Mouse (Mus musculus): ENCODE data around the gene Igfbpl1. TPM values are rescaled to one million over a fixed set of nuclear protein-coding genes. Genes with fewer than 3 reads are reported as not detected.

The Igfbpl1 gene
- 76.8 and 90.4 TPM in 2 replicates for polyA plus RNA-seq (2014; fragmentation: Nextera tagmentation; extraction: Ambion mirVana)

- H3K27me3 ChIP-seq (ENCODE audit: control insufficient read depth, insufficient read depth, low read length) = peaks cover 38% of the 10 kb centered on the region
- ATAC-seq (ENCODE audit: insufficient read depth, low FRiP score, low TSS enrichment) (no peak; the same call in 1 of the 2 replicates), DNase-seq (ENCODE audit: low spot score) (peak; percentile 77)
- WGBS = under 1% methylated on average over 91 of the region's 91 CpGs
- H3K4me3 ChIP-seq (ENCODE audit: low read depth, low read length) = peak within 1 kb of the TSS; percentile 57
- H3K9ac ChIP-seq (ENCODE audit: low read length) = peak within 1 kb of the TSS; percentile 79
- no peaks in the 10 kb centered on the region for H3K36me3 ChIP-seq (ENCODE audit: control insufficient read depth, insufficient read depth, low read length)
- peak within 1 kb of the TSS; percentile 86 for H3K27ac ChIP-seq (ENCODE audit: low read depth, low read length)
- peaks cover 23% of the 10 kb centered on the region for H3K4me1 ChIP-seq (ENCODE audit: control insufficient read depth, insufficient read depth, low read length)
- peak within 1 kb of the TSS; percentile 60 for H3K4me2 ChIP-seq (ENCODE audit: low read depth)
- H3K9me3 ChIP-seq (ENCODE audit: control insufficient read depth, low read length) = no peaks in the 10 kb centered on the region
Measured at GRCm38 (mm10) chr4:45826275-45827040, at the start of gene Igfbpl1. TSS of gene Igfbpl1 (minus strand) at chr4:45826923.

GRCm38 (mm10) chr4:45872147-45872546, 45.4 kb upstream of the Igfbpl1 start:
- H3K4me3 ChIP-seq (ENCODE audit: low read depth, low read length) = no peak overlapping the region
- no peak overlapping the region for H3K27ac ChIP-seq (ENCODE audit: low read depth, low read length)
- WGBS = 80% methylated on average over 2 of the region's 2 CpGs
- no peaks in the 10 kb centered on the region for H3K9me3 ChIP-seq (ENCODE audit: control insufficient read depth, low read length)
- H3K9ac ChIP-seq (ENCODE audit: low read length) = no peak overlapping the region
- no peaks in the 10 kb centered on the region for H3K36me3 ChIP-seq (ENCODE audit: control insufficient read depth, insufficient read depth, low read length)
- no peaks in the 10 kb centered on the region for H3K4me1 ChIP-seq (ENCODE audit: control insufficient read depth, insufficient read depth, low read length)
- no peak for DNase-seq (ENCODE audit: low spot score)
- no peak for ATAC-seq (ENCODE audit: insufficient read depth, low FRiP score, low TSS enrichment)
- no peak overlapping the region for H3K4me2 ChIP-seq (ENCODE audit: low read depth)
- no peaks in the 10 kb centered on the region for H3K27me3 ChIP-seq (ENCODE audit: control insufficient read depth, insufficient read depth, low read length)

- no peak overlapping the region for H3K4me3 ChIP-seq (ENCODE audit: low read depth, low read length)
- peak; percentile 12 for DNase-seq (ENCODE audit: low spot score)
- no peak overlapping the region for H3K4me2 ChIP-seq (ENCODE audit: low read depth)
- no peaks in the 10 kb centered on the region for H3K36me3 ChIP-seq (ENCODE audit: control insufficient read depth, insufficient read depth, low read length)
- H3K27me3 ChIP-seq (ENCODE audit: control insufficient read depth, insufficient read depth, low read length) = no peaks in the 10 kb centered on the region
- H3K9ac ChIP-seq (ENCODE audit: low read length) = no peak overlapping the region
- H3K27ac ChIP-seq (ENCODE audit: low read depth, low read length) = no peak overlapping the region
- ATAC-seq (ENCODE audit: insufficient read depth, low FRiP score, low TSS enrichment) = no peak
- no peaks in the 10 kb centered on the region for H3K4me1 ChIP-seq (ENCODE audit: control insufficient read depth, insufficient read depth, low read length)
- no peaks in the 10 kb centered on the region for H3K9me3 ChIP-seq (ENCODE audit: control insufficient read depth, low read length)
- 34% methylated on average over 24 of the region's 24 CpGs for WGBS
Measured at GRCm38 (mm10) chr4:45869021-45869815, 42.5 kb upstream of the Igfbpl1 start.

GRCm38 (mm10) chr4:45867416-45867815, 40.7 kb upstream of the Igfbpl1 start:
- Histone ChIP-seq H3K36me3 (ENCODE audit: control insufficient read depth, insufficient read depth, low read length) (no peaks in the 10 kb centered on the region), H3K4me1 (ENCODE audit: control insufficient read depth, insufficient read depth, low read length) (no peaks in the 10 kb centered on the region), H3K9ac (ENCODE audit: low read length) (no peak overlapping the region), H3K4me3 (ENCODE audit: low read depth, low read length) (no peak overlapping the region), H3K27ac (ENCODE audit: low read depth, low read length) (no peak overlapping the region), H3K4me2 (ENCODE audit: low read depth) (no peak overlapping the region), H3K27me3 (ENCODE audit: control insufficient read depth, insufficient read depth, low read length) (no peaks in the 10 kb centered on the region), H3K9me3 (ENCODE audit: control insufficient read depth, low read length) (no peaks in the 10 kb centered on the region)
- ATAC-seq (ENCODE audit: insufficient read depth, low FRiP score, low TSS enrichment) (no peak), DNase-seq (ENCODE audit: low spot score) (no peak)
- 43% methylated on average over 8 of the region's 8 CpGs for WGBS

GRCm38 (mm10) chr4:45861160-45861559, 34.4 kb upstream of the Igfbpl1 start:
- H3K36me3 ChIP-seq (ENCODE audit: control insufficient read depth, insufficient read depth, low read length) = no peaks in the 10 kb centered on the region
- ATAC-seq (ENCODE audit: insufficient read depth, low FRiP score, low TSS enrichment) (no peak), DNase-seq (ENCODE audit: low spot score) (no peak)
- no peak overlapping the region for H3K9ac ChIP-seq (ENCODE audit: low read length)
- H3K4me2 ChIP-seq (ENCODE audit: low read depth) = no peak overlapping the region
- WGBS = 68% methylated on average over 5 of the region's 5 CpGs
- no peaks in the 10 kb centered on the region for H3K9me3 ChIP-seq (ENCODE audit: control insufficient read depth, low read length)
- no peak overlapping the region for H3K27ac ChIP-seq (ENCODE audit: low read depth, low read length)
- H3K4me1 ChIP-seq (ENCODE audit: control insufficient read depth, insufficient read depth, low read length) = no peaks in the 10 kb centered on the region
- H3K27me3 ChIP-seq (ENCODE audit: control insufficient read depth, insufficient read depth, low read length) = no peaks in the 10 kb centered on the region
- H3K4me3 ChIP-seq (ENCODE audit: low read depth, low read length) = no peak overlapping the region

- Histone ChIP-seq H3K4me3 (ENCODE audit: low read depth, low read length) (no peak overlapping the region), H3K36me3 (ENCODE audit: control insufficient read depth, insufficient read depth, low read length) (no peaks in the 10 kb centered on the region), H3K4me1 (ENCODE audit: control insufficient read depth, insufficient read depth, low read length) (0 out of 2 replicates have a peak, but pooled peaks cover 2% of the 10 kb centered on the region), H3K27me3 (ENCODE audit: control insufficient read depth, insufficient read depth, low read length) (no peaks in the 10 kb centered on the region), H3K4me2 (ENCODE audit: low read depth) (no peak overlapping the region), H3K9ac (ENCODE audit: low read length) (no peak overlapping the region), H3K27ac (ENCODE audit: low read depth, low read length) (no peak overlapping the region), H3K9me3 (ENCODE audit: control insufficient read depth, low read length) (no peaks in the 10 kb centered on the region)
- DNase-seq (ENCODE audit: low spot score) = peak; percentile 77
- no peak for ATAC-seq (ENCODE audit: insufficient read depth, low FRiP score, low TSS enrichment)
- 49% methylated on average over 19 of the region's 19 CpGs for WGBS
Measured at GRCm38 (mm10) chr4:45855803-45856424, 29.2 kb upstream of the Igfbpl1 start.

GRCm38 (mm10) chr4:45853496-45854246, 26.9 kb upstream of the Igfbpl1 start:
- 87% methylated on average over 15 of the region's 15 CpGs for WGBS
- Histone ChIP-seq H3K4me1 (ENCODE audit: control insufficient read depth, insufficient read depth, low read length) (peaks cover 2% of the 10 kb centered on the region; the same call in 1 of the 2 replicates), H3K4me3 (ENCODE audit: low read depth, low read length) (no peak overlapping the region), H3K9ac (ENCODE audit: low read length) (no peak overlapping the region), H3K4me2 (ENCODE audit: low read depth) (no peak overlapping the region), H3K27ac (ENCODE audit: low read depth, low read length) (no peak overlapping the region), H3K27me3 (ENCODE audit: control insufficient read depth, insufficient read depth, low read length) (no peaks in the 10 kb centered on the region), H3K36me3 (ENCODE audit: control insufficient read depth, insufficient read depth, low read length) (no peaks in the 10 kb centered on the region), H3K9me3 (ENCODE audit: control insufficient read depth, low read length) (no peaks in the 10 kb centered on the region)
- ATAC-seq (ENCODE audit: insufficient read depth, low FRiP score, low TSS enrichment) = no peak
- no peak for DNase-seq (ENCODE audit: low spot score)

GRCm38 (mm10) chr4:45851640-45852051, 24.9 kb upstream of the Igfbpl1 start:
- H3K4me3 ChIP-seq (ENCODE audit: low read depth, low read length) = no peak overlapping the region
- H3K4me2 ChIP-seq (ENCODE audit: low read depth) = no peak overlapping the region
- H3K27me3 ChIP-seq (ENCODE audit: control insufficient read depth, insufficient read depth, low read length) = no peaks in the 10 kb centered on the region
- H3K4me1 ChIP-seq (ENCODE audit: control insufficient read depth, insufficient read depth, low read length) = peaks cover 4% of the 10 kb centered on the region; the same call in 1 of the 2 replicates
- no peaks in the 10 kb centered on the region for H3K9me3 ChIP-seq (ENCODE audit: control insufficient read depth, low read length)
- DNase-seq (ENCODE audit: low spot score) = peak; percentile 62
- peak; percentile 61 for ATAC-seq (ENCODE audit: insufficient read depth, low FRiP score, low TSS enrichment)
- H3K27ac ChIP-seq (ENCODE audit: low read depth, low read length) = peak overlapping the region; percentile 53
- H3K9ac ChIP-seq (ENCODE audit: low read length) = no peak overlapping the region; the same call in 1 of the 2 replicates
- WGBS = 8% methylated on average over 3 of the region's 3 CpGs
- no peaks in the 10 kb centered on the region for H3K36me3 ChIP-seq (ENCODE audit: control insufficient read depth, insufficient read depth, low read length)

Measured in neural tube, embryonic 11.5 days (tissue).